Mouse (Mus musculus): ENCODE measurements around the gene Rad23a.
A peak's percentile ranks its signal among the peaks of the same experiment; 100 is the strongest.

- TF ChIP-seq MYOG (IDR thresholded peaks at IDR 0.05; ENCODE audit: control insufficient read depth, extremely low read depth, insufficient read length) (no peak), CTCF (IDR thresholded peaks at IDR 0.05; ENCODE audit: control insufficient read depth, insufficient read depth, insufficient read length) (no peak), MYOD1 (IDR thresholded peaks at IDR 0.05; ENCODE audit: control insufficient read depth, insufficient read length, low read depth) (peak; percentile 40), MAX (IDR thresholded peaks at IDR 0.05) (no peak), USF1 (IDR thresholded peaks at IDR 0.05; ENCODE audit: low read depth) (no peak)
Measured at GRCm38 (mm10) chr8:84837149-84837911, 3.1 kb downstream of the Rad23a start.

Data from C2C12 (cell line).